Mouse (Mus musculus): ENCODE measurements around the gene Msrb2.

The Msrb2 gene

DNA sequence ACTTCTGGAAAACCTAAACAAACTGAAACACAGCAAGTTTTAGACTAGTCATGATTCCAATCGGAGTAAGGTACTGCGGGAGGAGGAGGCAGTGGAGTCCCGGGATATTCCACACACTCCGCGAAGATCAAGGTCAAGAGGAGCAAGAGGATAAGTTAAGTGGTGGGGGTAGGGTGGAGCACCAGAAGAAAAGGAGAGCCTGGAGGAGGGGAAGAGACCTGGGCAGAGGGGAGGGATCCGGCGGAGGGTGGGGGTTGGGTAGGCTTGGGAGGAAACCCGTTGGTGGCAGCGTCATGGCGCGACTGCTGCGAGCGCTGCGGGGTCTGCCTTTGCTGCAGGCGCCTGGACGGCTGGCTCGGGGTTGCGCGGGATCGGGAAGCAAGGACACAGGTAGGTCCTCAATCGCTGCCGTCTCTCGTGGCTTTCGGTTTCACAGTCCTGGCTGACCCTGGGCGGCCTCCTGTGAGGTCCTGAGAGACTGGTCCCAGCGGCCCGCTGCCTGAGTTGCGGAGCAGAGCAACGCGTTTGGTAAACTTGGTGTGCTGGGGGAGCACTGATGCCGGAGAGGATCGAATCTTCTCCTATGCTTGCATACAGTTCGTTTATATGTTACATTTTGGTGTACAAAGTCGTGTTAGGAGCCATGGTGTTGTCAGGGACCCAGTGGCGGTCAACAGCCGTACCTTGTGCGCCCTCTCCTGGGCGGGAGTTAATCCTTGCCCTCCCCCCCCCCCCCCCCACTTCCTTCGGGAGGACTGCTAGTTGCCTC is at the start of gene Msrb2:
TSS of gene Msrb2 (plus strand) at position 51 of the 769 bp plus-strand sequence.
- peak; percentile 83 to 97 for DNase-seq (ENCODE audit: inconsistent age in 2 of 2, low spot score in 1 of 2)

DNA sequence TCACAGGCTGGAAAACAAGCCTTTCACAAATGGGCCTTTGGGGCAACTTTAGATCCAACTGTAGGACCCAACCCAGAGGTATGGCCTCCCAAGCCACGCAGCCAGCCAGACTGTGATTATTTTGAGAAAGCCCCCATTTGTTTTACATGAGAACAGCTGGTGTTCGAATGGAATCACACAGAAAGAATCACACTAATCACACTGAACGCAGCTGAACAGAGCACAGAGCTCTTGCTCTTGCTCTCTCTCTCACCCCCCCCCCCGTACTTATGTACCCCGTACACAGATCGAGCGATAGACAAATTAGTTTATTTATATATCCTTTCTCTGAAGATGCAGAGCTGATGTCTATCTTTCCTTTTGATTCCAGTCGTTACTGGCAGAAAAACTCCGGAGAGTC is 48.8 kb upstream of the Msrb2 start:
- no peak for DNase-seq (ENCODE audit: inconsistent age in 2 of 2, low spot score in 1 of 2)

DNA sequence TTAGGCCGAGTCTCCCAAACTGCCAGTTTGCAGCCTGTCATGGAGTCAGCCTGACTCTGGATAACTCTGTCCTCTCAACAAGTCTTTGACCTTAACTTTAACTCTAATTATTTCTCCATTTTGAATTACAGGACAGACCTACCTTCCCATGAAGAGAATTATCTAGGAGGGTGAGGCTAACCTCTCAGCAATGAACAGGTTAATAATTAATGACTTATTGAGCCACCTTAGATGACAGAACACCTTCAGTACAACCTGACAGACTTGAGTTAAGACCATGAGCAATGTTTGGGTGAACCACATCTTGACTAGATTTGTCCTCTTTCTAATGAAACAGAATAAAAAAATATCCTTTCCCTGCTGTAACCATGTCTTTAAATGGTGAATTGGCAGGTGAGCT is 44.9 kb upstream of the Msrb2 start:
- no peak for DNase-seq (ENCODE audit: inconsistent age in 2 of 2, low spot score in 1 of 2)

DNA sequence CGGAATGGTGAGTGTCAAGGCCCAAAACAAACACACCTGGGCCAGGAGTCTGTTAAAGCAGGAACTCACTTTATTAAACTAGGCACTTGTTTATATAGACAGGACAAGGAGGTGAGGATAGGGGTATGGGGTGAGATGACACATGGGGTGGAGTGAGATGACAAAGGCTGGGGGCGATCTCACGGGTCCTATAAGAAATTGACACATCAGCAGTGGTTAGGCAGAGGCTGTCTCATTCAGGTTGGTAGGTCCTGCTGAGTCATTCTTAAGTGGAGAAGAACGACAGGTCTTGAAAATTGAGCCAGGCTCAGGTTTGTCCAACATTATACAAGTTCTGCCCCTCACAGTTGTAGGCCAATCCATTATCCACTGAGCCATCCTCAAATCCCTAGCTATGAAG is 43.4 kb upstream of the Msrb2 start:
- no peak for DNase-seq (ENCODE audit: inconsistent age in 2 of 2, low spot score in 1 of 2)

DNA sequence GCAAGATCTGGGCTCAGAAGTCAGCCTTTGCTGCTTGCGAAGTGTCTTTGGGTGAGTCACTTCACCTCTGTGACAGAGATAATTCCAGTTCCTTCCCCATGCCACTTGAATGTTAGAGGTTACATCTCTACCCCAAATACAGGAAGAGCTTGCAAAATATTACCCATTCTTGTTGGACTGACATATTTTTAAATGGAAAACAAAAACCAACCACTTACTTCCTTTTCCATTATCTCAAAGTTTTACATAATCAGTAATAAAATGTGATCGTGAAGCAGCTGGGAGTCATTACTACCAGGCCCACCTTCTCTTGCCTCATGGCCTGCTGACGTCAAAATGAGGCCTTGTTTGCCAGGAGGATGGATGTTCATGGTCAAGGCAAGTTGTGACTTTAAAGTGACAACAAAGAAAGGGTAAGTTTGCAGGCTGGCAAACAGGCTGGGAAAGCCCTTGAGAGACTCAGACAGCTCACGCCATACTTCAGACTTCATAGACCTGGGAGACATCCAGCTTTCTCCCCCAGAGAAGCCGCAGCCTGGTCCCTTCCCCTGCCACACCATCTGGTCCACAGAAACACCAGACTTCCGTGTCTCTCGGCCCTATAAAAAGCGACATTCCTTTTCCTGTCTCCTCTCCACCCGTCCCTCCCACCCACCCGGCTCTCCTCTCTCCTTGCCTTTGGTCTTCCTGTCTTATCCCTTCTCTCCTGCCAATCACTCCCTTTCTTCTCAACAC is 27.2 kb upstream of the Msrb2 start:
- DNase-seq (ENCODE audit: inconsistent age in 2 of 2, low spot score in 1 of 2): peak; percentile 28 to 79

DNA sequence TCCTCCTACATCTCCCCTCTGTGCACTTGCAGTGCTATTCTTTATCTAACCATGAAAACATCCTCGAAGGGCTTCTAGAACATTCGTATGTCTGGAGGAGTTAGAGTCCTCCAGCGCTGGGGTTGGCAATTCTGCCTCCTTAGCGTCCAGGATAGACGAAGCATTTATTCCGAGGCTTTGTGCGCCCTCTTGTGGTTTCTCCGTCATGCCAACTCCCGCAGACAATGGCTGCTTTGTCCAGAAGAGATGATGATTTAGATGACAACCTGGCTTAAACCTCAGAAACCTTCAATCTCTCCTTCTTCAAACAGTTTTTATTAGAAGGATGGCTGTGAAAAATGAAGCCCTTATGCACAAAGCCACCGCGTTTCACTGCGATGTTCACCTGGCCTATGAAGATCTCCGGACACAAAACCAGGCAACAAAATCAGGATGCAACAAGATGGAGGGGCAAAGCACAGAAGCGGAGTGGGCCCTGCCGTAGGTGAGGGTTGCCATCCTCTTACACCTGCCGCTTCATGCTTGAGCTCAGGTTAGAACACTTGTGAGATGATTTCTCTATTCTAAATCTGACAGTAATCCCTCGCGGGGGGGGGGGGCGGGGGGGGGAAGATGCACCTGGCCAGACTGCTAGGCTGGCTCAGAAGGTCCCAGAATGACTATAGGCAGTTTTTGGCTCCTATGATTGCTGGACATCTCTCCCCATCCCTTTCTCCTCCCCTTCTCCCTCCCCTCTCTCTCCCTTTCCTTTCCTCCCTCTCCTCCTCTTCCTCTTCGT is 26.4 kb upstream of the Msrb2 start:
- peak; percentile 85 to 96 for DNase-seq (ENCODE audit: inconsistent age in 2 of 2, low spot score in 1 of 2)

DNA sequence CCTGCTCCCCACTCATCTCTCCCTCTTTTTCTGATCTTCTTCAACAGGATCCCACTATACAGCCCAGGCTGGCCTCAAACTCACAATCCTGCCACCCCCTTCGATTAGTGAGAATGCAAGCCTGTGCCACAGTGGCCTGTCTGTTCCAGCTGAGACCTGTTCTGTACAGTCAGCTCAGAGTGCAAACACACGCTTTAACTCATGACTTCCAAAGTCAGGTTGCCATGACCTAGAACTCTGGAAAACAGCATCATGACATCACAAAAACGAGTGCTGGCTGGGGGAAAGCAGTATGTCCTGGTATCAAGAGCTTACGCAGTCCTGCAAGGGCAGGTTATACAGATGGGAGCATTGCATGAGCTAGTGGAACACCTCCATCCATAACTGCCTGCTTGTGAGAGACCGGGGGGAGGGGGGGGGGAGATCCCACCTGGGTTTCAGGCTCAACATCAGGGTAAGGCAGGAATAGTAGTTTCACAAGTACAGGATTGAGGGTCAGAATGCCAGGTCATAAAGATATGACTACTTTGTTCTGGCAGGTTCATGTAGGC is 25.8 kb upstream of the Msrb2 start:
- DNase-seq (ENCODE audit: inconsistent age in 2 of 2, low spot score in 1 of 2): no peak

DNA sequence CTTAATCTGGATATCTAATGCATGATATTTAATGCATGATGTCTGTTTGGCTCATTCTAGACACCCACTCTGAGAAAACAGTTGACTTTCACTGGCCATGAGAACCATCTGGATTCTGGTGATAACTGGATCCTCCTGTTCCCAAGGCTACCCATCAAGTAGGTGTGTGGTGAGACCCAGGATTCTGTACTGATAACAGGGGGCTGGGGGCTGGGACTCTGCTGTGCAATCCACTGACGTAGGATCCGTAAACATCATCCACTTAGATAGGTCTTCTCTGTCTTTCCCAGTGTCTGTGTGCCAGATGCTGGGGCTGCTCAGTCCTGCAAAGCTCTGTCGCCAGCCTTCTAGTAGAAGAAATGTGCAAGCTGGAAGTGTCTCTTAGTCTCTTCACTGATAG is 22.8 kb upstream of the Msrb2 start:
- no peak for DNase-seq (ENCODE audit: inconsistent age in 2 of 2, low spot score in 1 of 2)

DNA sequence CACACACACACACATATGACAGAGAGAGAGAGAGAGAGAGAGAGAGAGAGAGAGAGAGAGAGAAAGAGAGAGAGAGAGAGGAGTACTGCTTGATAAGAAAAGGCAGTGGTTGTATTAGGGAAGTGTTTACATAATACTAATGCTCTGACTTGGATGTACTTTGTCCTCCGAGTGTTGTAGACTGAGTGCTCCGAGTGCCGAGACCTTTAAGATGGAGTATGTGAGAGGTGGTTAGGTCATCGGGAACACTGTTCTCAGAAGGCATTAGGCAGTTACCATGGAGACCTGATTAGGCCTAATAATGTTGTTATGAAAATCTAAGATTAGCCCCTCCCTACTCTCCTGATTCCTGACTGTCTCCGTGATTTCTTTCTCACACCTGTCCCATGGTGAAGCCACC is 21.1 kb upstream of the Msrb2 start:
- no peak for DNase-seq (ENCODE audit: inconsistent age in 2 of 2, low spot score in 1 of 2)

DNA sequence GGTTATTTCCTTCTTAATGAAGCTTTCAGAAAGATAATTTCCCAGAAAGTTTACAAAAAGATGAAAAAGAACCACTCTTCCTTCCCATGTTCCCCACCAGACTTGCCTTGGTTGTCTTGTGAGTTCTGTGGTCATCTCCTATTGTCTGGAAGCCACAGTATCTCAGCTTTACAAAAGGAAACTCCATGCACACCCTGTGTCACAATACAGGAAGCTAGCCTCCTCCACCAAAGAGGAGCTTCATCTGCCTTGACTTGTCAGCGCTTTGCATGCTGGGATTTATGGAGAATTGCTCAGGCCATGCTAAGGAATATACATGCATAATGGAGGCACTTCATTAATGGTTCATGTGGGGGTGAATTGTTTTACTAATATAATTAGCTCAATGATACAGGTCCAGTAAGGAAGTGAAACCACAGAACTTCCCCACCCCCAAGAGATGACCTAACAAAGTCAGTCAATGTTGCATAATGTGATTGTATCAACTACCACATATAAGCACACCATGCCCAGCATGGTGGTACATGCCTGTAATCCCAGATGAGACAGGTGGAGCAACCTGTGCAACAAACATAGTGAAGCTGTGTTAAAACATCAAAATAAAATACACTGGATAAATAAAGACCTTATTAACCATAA is 19.5 kb upstream of the Msrb2 start:
- peak in 1 of 2 experiments; percentile 26 for DNase-seq (ENCODE audit: inconsistent age in 2 of 2, low spot score in 1 of 2)

DNA sequence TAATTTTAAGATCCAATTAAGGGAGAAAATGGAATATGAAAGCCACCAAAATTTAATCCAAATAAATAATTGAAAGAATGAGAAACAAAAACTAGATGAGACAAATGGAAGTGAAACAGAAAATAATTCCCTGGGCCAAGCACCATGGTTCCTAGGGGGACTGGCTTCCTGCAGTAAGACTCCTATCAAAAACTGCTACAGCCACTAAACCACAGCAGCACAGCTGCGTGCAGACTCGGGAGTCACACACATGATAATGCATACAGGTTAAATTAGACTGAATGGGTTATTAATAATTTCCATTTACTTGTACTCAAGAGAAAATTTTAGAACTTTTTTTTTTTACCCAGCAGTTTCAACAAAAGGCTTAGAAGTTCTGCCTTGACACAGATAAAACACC is 18.1 kb upstream of the Msrb2 start:
- DNase-seq (ENCODE audit: inconsistent age in 2 of 2, low spot score in 1 of 2): no peak

DNA sequence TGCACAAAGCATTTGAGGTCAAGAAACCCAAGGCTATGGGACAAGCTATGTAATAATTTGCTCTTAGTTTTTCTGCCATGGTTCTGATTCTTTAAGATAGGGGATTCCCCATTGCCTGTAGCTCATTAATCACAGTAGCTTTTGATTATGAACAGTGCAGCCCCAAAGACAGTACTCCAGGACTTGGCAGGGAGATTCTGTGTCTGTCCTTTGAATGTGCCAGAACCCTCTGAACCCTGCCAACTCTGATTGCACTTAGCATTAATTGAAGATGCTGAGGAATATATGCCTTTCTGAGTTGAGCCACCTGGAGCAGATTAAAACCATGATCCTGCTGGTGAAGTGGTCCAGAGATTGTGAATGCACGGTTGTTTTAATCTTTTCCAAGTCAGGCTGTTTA is 8.4 kb upstream of the Msrb2 start:
- DNase-seq (ENCODE audit: inconsistent age in 2 of 2, low spot score in 1 of 2): no peak

DNA sequence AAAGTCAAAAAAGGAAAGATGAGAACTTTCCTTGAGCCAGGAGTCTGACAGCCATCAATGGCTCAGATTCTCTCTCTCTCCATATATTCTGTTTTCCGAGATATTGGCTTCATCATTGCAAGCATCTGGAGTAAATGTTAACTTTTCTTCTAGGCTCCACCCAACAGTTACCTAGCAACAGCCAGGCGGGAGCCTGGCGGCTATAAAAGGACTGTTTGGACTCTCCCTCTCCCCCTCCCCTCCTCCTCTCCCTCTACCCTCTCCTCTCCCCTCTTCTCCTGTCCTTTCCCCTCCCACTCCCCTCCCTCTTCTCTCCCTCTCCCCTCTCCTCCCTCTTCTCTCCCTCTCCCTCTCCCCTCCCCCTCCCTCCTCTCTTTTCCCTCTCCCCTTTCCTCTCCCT is 4.8 kb upstream of the Msrb2 start:
- DNase-seq (ENCODE audit: inconsistent age in 2 of 2, low spot score in 1 of 2): no peak

DNA sequence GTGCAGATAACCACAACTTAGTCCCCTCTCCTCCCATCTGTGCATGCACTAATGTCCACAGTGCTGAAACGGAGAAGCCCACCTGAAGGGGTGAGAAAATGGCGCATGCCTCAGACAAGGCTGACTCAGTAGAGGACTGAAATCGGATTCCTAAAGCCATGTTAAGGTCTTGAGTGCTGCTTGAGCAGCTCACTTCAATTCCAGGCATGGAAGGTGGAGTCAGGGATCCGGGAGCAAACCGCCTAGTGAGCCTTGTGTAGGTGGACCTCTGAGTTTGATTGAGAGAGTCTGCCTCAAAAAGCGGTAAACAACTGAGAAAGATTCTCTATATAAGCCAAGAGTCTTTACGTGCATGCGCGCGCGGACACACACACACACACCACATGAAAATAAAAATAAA is 4.1 kb upstream of the Msrb2 start:
- no peak for DNase-seq (ENCODE audit: inconsistent age in 2 of 2, low spot score in 1 of 2)

DNA sequence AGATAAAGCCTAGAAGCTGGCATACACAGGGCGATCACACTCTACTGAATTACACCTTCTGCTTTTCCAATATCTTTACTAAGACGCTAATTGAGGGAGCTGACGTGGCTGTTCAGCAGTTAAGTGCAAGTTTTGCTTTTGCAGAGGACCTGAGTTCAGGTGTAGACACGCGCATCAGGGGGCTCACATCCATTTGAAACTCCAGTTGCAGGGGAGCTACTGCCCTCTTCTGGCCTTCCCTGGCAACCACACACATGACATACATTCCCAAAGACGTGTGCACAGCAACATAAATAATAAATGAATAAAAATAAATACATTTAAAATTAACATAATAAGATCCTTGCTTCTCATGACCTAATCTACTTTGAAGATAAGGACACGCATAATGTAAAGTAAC is 2.5 kb downstream of the Msrb2 start:
- no peak for DNase-seq (ENCODE audit: inconsistent age in 2 of 2, low spot score in 1 of 2)

DNA sequence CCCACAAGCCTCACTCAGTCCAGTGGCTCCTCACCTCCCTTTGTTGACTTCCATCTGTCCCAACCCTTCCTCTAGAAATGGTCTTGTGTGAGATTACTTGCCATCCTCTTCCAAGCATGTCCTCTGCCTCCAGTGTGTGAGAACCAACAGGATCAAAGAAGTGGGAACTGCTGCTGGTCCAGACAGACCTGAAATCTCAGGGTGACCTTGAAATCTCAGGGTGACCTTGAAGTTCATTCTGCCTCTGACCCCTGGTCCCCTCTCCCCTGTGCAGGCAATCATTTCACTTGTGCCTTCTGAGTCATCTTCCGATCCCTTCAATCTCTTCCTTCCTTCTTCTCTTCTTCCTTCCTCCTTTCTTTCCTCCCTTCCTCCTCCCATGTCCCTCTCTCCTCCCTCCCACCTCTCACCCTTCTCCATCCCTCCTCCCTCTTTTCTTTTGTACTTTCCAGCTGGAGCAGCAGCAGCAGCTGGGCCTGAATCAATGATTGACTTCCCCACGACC is 9.3 kb downstream of the Msrb2 start:
- DNase-seq (ENCODE audit: inconsistent age in 2 of 2, low spot score in 1 of 2): no peak

DNA sequence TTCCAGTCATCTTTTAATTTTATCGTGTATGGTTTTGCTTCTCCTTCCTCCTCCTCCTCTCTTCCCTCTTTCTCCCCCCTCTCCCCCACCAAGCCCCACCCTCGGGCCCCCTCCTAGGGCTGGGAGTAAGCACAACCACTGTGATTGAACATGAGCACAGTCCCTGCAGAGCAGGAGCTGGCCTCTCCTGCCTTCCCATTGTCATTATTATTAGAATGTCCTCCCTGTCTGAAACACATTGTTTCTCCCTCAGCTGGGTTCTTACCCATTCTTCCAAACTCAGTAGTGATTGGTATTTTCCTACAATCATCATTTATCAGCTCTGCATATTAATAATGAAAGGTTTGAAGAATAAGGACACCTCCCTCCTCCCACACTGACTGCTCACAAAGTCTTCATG is 9.7 kb downstream of the Msrb2 start:
- DNase-seq (ENCODE audit: inconsistent age in 2 of 2, low spot score in 1 of 2): no peak

DNA sequence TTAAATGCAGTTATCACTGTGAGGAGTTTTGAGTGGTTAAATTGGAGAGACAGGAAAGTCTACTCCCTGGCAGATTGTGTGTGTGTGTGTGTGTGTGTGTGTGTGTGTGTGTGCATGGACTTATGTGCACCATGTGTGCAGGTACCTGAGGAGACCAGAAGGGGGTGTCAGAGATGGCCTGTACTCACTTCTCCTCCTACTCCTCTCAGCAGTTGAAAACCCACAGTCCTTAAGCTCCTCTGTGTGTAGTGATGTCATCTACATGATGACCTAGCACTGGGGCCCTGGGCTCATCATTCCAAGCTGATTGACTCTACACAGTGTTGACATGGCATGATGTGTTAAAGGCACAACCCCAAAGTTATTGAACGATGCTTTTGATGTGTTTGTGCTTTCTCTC is 11.0 kb downstream of the Msrb2 start:
- DNase-seq (ENCODE audit: inconsistent age in 2 of 2, low spot score in 1 of 2): no peak

DNA sequence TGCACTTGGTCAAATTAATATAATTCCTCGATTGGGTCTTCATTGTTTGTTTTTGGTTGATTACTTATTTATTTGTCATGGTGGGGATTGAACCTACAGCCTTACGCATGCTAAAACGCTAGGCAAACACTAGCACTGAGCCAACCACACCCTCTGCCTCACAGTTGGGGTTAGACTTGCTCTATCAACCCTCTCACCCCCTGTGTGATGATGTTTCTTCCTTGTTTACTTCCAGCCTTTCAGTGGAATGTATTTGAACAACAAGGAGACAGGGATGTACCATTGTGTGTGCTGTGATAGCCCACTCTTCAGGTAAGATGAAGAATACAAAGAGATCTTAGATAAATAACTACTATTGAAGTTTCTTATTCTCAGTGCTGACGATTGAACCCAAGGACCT is 11.8 kb downstream of the Msrb2 start:
- DNase-seq (ENCODE audit: inconsistent age in 2 of 2, low spot score in 1 of 2): no peak

DNA sequence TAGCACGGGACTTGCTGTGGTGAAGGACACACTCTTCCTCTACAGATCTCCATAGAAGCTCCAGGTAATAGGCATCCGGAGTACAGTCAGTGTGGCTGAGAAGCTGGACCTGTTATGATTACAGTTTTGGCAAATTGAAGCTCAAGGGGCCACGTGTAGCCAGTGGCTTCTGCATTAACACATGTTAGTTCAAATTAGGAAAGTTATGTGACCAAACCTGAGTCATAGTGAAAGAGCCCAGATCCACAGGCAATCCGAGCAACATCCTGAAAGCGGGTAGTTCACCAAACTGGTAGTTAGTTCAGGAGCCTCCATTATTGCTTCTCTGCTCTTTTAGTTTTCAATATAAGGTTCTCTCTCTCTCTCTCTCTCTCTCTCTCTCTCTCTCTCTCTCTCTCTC is 14.5 kb downstream of the Msrb2 start:
- DNase-seq (ENCODE audit: inconsistent age in 2 of 2, low spot score in 1 of 2): no peak
